Mouse (Mus musculus): ENCODE measurements around the gene Slxl1.
"Not testable (repeated sequence)": the region's sequence is repeated elsewhere in the genome, so short reads cannot be mapped to it uniquely, and the experiment has no call there.

Slxl1 gene

GRCm38 (mm10) chrX:55226576-55226975 lies at the start of gene Slxl1:
Slxl1 (plus strand) TSS chrX:55226876.
- DNase-seq (ENCODE audit: low spot score in 2 of 2): not testable (repeated sequence)

Data from right cerebral cortex, postnatal 36 days (tissue).